21 mouse cellular contexts compared by ENCODE assay signal in the genomic region with DNA sequence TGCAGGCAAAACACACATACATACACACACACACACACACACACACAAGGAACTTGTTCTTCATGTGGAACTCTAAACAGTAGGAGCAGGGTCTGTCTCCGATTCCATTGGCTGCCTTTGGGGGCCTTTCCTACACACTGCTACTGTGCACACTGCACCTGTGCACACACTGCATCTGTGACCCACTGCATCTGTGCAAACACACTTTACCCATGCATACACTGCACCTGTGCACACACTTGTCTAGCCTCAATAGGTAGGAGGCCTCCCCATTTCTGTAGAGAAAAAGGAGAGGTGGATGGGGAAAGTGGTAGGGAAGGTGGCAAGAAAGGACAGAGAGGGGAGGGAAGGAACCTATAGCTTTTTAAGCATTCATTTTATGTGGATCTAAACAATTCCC. TPM values are rescaled to one million over a fixed set of nuclear protein-coding genes. Genes with fewer than 3 reads are reported as not detected.
DNase-seq lines count a peak whose midpoint lies in the region; ATAC-seq and TF ChIP-seq lines count a peak whose summit lies in the region.
"Had no signal": no experiment of that assay in that cellular context is flagged by ENCODE, and none has a peak within 500 bp of the region (broad histone marks: within the 10 kb centered on the region; RNA-seq: fewer than 3 reads in every experiment).

No protein-coding gene starts in this region.

- WGBS in lung, embryonic 14.5 days = 57% methylated on average over 1 of the region's 1 CpGs
- 52% methylated on average over 1 of the region's 1 CpGs for WGBS in lung, embryonic 16.5 days
- 72% methylated on average over 1 of the region's 1 CpGs for WGBS in stomach, embryonic 15.5 days

- no peak overlapping the region for H3K9ac ChIP-seq in lung, embryonic 14.5 days
- H3K9ac ChIP-seq in lung, embryonic 16.5 days (ENCODE audit: low read length) = no peak overlapping the region
- H3K9ac ChIP-seq in stomach, embryonic 15.5 days = no peak overlapping the region
- H3K9ac ChIP-seq: embryonic facial prominence, embryonic 13.5 days; embryonic facial prominence, embryonic 15.5 days; forebrain, embryonic 12.5 days had no signal

- no peak for DNase-seq in lung, embryonic 14.5 days
- DNase-seq in lung, postnatal 10 days = no peak
- DNase-seq in lung, postnatal 36 days = no peak
- no peak for DNase-seq in spleen, postnatal 10 days (ENCODE audit: low spot score in 2 of 2)
- DNase-seq: adrenal gland, adult 2 months; adrenal gland, postnatal 10 days; adrenal gland, postnatal 25 days; cerebellum, adult 11 months; cerebellum, adult 18-20 months; cerebellum, adult 8-10 months; cerebellum, adult 9-11 months; cerebellum, postnatal 14 days; cerebellum, postnatal 36 days; embryo, embryonic 11 days had no signal

- H3K27ac ChIP-seq in lung, embryonic 14.5 days (ENCODE audit: low read depth) = no peak overlapping the region
- no peak overlapping the region for H3K27ac ChIP-seq in lung, embryonic 16.5 days (ENCODE audit: low read length)
- no peak overlapping the region for H3K27ac ChIP-seq in stomach, embryonic 15.5 days
- H3K27ac ChIP-seq: embryonic facial prominence, embryonic 13.5 days; embryonic facial prominence, embryonic 15.5 days; forebrain, embryonic 10.5 days; forebrain, embryonic 12.5 days had no signal

- H3K27me3 ChIP-seq in lung, embryonic 14.5 days (ENCODE audit: insufficient read depth, low read length) = no peaks in the 10 kb centered on the region
- H3K27me3 ChIP-seq in lung, embryonic 16.5 days (ENCODE audit: control insufficient read depth, insufficient read depth, low read depth, low read length) = no peaks in the 10 kb centered on the region
- no peaks in the 10 kb centered on the region for H3K27me3 ChIP-seq in stomach, embryonic 15.5 days (replicated peaks)
- H3K27me3 ChIP-seq: embryonic facial prominence, embryonic 13.5 days; embryonic facial prominence, embryonic 15.5 days; forebrain, embryonic 12.5 days had no signal

- no peaks in the 10 kb centered on the region for H3K9me3 ChIP-seq in lung, embryonic 14.5 days (ENCODE audit: low read depth, low read length)
- no peaks in the 10 kb centered on the region for H3K9me3 ChIP-seq in lung, embryonic 16.5 days (ENCODE audit: control insufficient read depth, low read length)
- no peaks in the 10 kb centered on the region for H3K9me3 ChIP-seq in stomach, embryonic 15.5 days
- H3K9me3 ChIP-seq: embryonic facial prominence, embryonic 13.5 days; embryonic facial prominence, embryonic 15.5 days; forebrain, embryonic 10.5 days; forebrain, embryonic 12.5 days had no signal

- no peak for TF ChIP-seq CTCF in lung, embryonic 14.5 days (IDR thresholded peaks at IDR 0.05; ENCODE audit: low read depth)

- H3K4me2 ChIP-seq in lung, embryonic 14.5 days = no peak overlapping the region
- H3K4me2 ChIP-seq in lung, embryonic 16.5 days (ENCODE audit: low read depth, low read length) = no peak overlapping the region
- H3K4me2 ChIP-seq in stomach, embryonic 15.5 days = no peak overlapping the region
- H3K4me2 ChIP-seq: embryonic facial prominence, embryonic 13.5 days; embryonic facial prominence, embryonic 15.5 days; forebrain, embryonic 12.5 days had no signal

- peak; percentile 87; the same call in 1 of the 2 replicates for ATAC-seq in lung, embryonic 14.5 days (ENCODE audit: insufficient read depth)
- ATAC-seq in lung, embryonic 16.5 days (ENCODE audit: low read depth) = peak; percentile 45; the same call in 1 of the 2 replicates
- peak; percentile 31; the same call in 1 of the 2 replicates for ATAC-seq in stomach, embryonic 15.5 days (ENCODE audit: insufficient read depth, low FRiP score, low read depth)

- no peak overlapping the region for H3K4me3 ChIP-seq in lung, embryonic 14.5 days (ENCODE audit: low read depth, low read length)
- no peak overlapping the region for H3K4me3 ChIP-seq in lung, embryonic 16.5 days (ENCODE audit: low read length)
- no peak overlapping the region for H3K4me3 ChIP-seq in stomach, embryonic 15.5 days (replicated peaks)
- H3K4me3 ChIP-seq: embryonic facial prominence, embryonic 13.5 days; embryonic facial prominence, embryonic 15.5 days; erythroblast, embryonic 14.5 days; forebrain, embryonic 10.5 days; forebrain, embryonic 12.5 days had no signal

- H3K36me3 ChIP-seq in lung, embryonic 14.5 days (ENCODE audit: insufficient read depth) = no peaks in the 10 kb centered on the region
- no peaks in the 10 kb centered on the region for H3K36me3 ChIP-seq in lung, embryonic 16.5 days (ENCODE audit: control insufficient read depth, insufficient read depth, low read length)
- no peaks in the 10 kb centered on the region for H3K36me3 ChIP-seq in stomach, embryonic 15.5 days
- H3K36me3 ChIP-seq: embryonic facial prominence, embryonic 13.5 days; embryonic facial prominence, embryonic 15.5 days; forebrain, embryonic 10.5 days; forebrain, embryonic 12.5 days had no signal

- no peaks in the 10 kb centered on the region for H3K4me1 ChIP-seq in lung, embryonic 14.5 days (ENCODE audit: insufficient read depth)
- no peaks in the 10 kb centered on the region; the same call in 1 of the 2 replicates for H3K4me1 ChIP-seq in lung, embryonic 16.5 days (replicated peaks; ENCODE audit: control insufficient read depth, insufficient read depth, low read length)
- no peaks in the 10 kb centered on the region for H3K4me1 ChIP-seq in stomach, embryonic 15.5 days
- H3K4me1 ChIP-seq: embryonic facial prominence, embryonic 13.5 days; embryonic facial prominence, embryonic 15.5 days; forebrain, embryonic 10.5 days had no signal

RNA-seq across cellular contexts. Expression of gene Prkd1, which starts 49.5 kb away (rescaled TPM):
- 5.9 and 6.5 TPM in 2 replicates for polyA plus RNA-seq in lung, embryonic 14.5 days (2014; fragmentation: Nextera tagmentation; extraction: Ambion mirVana)
- polyA plus RNA-seq in lung, embryonic 16.5 days (2015; fragmentation: Nextera tagmentation; extraction: Ambion mirVana) = 3.0 and 3.9 TPM in 2 replicates
- 6.3 and 7.0 TPM in 2 replicates for polyA plus RNA-seq in stomach, embryonic 15.5 days (2015; fragmentation: Nextera tagmentation; extraction: Ambion mirVana)

Comparison
In these comparisons a context has a peak if more than half of its experiments do, and no peak if none do; other contexts are left out.
1. ATAC-seq: peak in every context shown above with its lines; median percentile 87 in lung, embryonic 14.5 days; 45 in lung, embryonic 16.5 days; 31 in stomach, embryonic 15.5 days.